Mouse (Mus musculus) MEL (cell line): ENCODE measurements around the gene Gpr137. TPM values are rescaled to one million over a fixed set of nuclear protein-coding genes. Genes with fewer than 3 reads are reported as not detected.

Experiments used
- DNase-seq: peaks from one replicate; pipeline ENCODE4 v3.0.0; 2011; ENCODE audit warnings: low read depth, low spot score
- H3K27ac ChIP-seq: 2 replicates; pipeline ENCODE4 v1.5.1; 2012; ENCODE audit warnings: low read depth, mild to moderate bottlenecking, control low read depth, low read length, moderate library complexity; ENCODE audit not compliant: control insufficient read depth
- H3K27me3 ChIP-seq, 2 experiments: fragments of 150-350 bp in 1 of 2; sonication (generic) in 1 of 2; 2 replicates each; pipeline ENCODE4 v1.6.1; 2012; ENCODE audit warnings: low read length in 2 of 2, mild to moderate bottlenecking in 2 of 2, improper control_type of control experiment in 1 of 2, moderate library complexity in 1 of 2; ENCODE audit not compliant: insufficient read depth in 2 of 2, control insufficient read depth in 1 of 2
- H3K36me3 ChIP-seq, 2 experiments: 2 replicates each; pipeline ENCODE4 v1.6.1; 2012 to 2014; ENCODE audit warnings: low read length in 2 of 2, improper control_type of control experiment in 1 of 2, inconsistent platforms in 1 of 2, mild to moderate bottlenecking in 1 of 2; ENCODE audit not compliant: insufficient read depth in 2 of 2, control insufficient read depth in 1 of 2
- H3K4me1 ChIP-seq, 2 experiments: fragments of 150-350 bp in 1 of 2; sonication (generic) in 1 of 2; 2 replicates each; pipeline ENCODE4 v1.6.1; 2012; ENCODE audit warnings: low read length in 2 of 2, improper control_type of control experiment in 1 of 2, mild to moderate bottlenecking in 1 of 2; ENCODE audit not compliant: insufficient read depth in 2 of 2, control insufficient read depth in 1 of 2
- H3K4me3 ChIP-seq, 2 experiments: fragments of 150-350 bp in 1 of 2; sonication (generic) in 1 of 2; 2 replicates each; pipeline ENCODE4 v1.5.1; 2012; ENCODE audit warnings: low read depth in 2 of 2, low read length in 2 of 2, mild to moderate bottlenecking in 2 of 2, moderate library complexity in 2 of 2, control low read depth in 1 of 2, improper control_type of control experiment in 1 of 2; ENCODE audit not compliant: control insufficient read depth in 1 of 2, insufficient read depth in 1 of 2
- H3K79me2 ChIP-seq: 2 replicates; pipeline ENCODE4 v1.6.1; 2012; ENCODE audit warnings: mild to moderate bottlenecking, low read length, moderate library complexity; ENCODE audit not compliant: control insufficient read depth, poor library complexity, insufficient read depth
- H3K9ac ChIP-seq: 2 replicates; pipeline ENCODE4 v1.6.1; 2012; ENCODE audit warnings: low read depth, mild to moderate bottlenecking, control low read depth, low read length, moderate library complexity; ENCODE audit not compliant: control insufficient read depth, poor library complexity, severe bottlenecking
- H3K9me3 ChIP-seq: fragments of 150-350 bp; sonication (generic); replicated peaks from 2 replicates; pipeline ENCODE4 v1.6.1; 2012; ENCODE audit warnings: mild to moderate bottlenecking, low read length, improper control_type of control experiment, moderate library complexity; ENCODE audit not compliant: insufficient read depth
- BHLHE40 ChIP-seq: IDR thresholded peaks from 2 replicates; pipeline ENCODE4 v1.6.1; 2012; ENCODE audit warnings: low read depth, mild to moderate bottlenecking, inconsistent platforms, low read length, improper control_type of control experiment, borderline replicate concordance
- CHD1 ChIP-seq: IDR thresholded peaks from 2 replicates; pipeline ENCODE4 v1.6.1; 2012; ENCODE audit warnings: low read depth, mild to moderate bottlenecking, inconsistent platforms, low read length, improper control_type of control experiment
- E2F4 ChIP-seq: IDR thresholded peaks from 2 replicates; pipeline ENCODE4 v1.6.1; 2011; ENCODE audit warnings: low read depth, low read length, improper control_type of control experiment, borderline replicate concordance
- ELF1 ChIP-seq: IDR thresholded peaks from 2 replicates; pipeline ENCODE4 v1.6.1; 2014; ENCODE audit warnings: low read depth, mild to moderate bottlenecking, inconsistent platforms, low read length, improper control_type of control experiment, moderate library complexity
- GABPA ChIP-seq: IDR thresholded peaks from 2 replicates; pipeline ENCODE4 v1.6.1; 2012; ENCODE audit warnings: low read depth, mild to moderate bottlenecking, inconsistent platforms, low read length, improper control_type of control experiment, moderate library complexity
- JUND ChIP-seq: IDR thresholded peaks from 2 replicates; pipeline ENCODE4 v1.6.1; 2011; ENCODE audit warnings: low read depth, mild to moderate bottlenecking, improper control_type of control experiment, low read length
- MAFK ChIP-seq: IDR thresholded peaks from 2 replicates; pipeline ENCODE4 v1.6.1; 2011; ENCODE audit warnings: low read depth, mild to moderate bottlenecking, low read length, improper control_type of control experiment, borderline replicate concordance
- MAX ChIP-seq: IDR thresholded peaks from 2 replicates; pipeline ENCODE4 v1.6.1; 2011; ENCODE audit warnings: low read length, improper control_type of control experiment
- MAZ ChIP-seq: IDR thresholded peaks from 2 replicates; pipeline ENCODE4 v1.6.1; 2012; ENCODE audit warnings: low read depth, mild to moderate bottlenecking, inconsistent platforms, low read length, improper control_type of control experiment
- MXI1 ChIP-seq: IDR thresholded peaks from 2 replicates; pipeline ENCODE4 v1.6.1; 2011; ENCODE audit warnings: mild to moderate bottlenecking, low read depth, low read length, improper control_type of control experiment
- NELFE ChIP-seq: IDR thresholded peaks from 2 replicates; pipeline ENCODE4 v1.6.1; 2011; ENCODE audit warnings: low read depth, low read length, improper control_type of control experiment
- NRF1 ChIP-seq: IDR thresholded peaks from 2 replicates; pipeline ENCODE4 v1.6.1; 2014; ENCODE audit warnings: low read depth, mild to moderate bottlenecking, inconsistent platforms, low read length, improper control_type of control experiment, moderate library complexity; ENCODE audit not compliant: poor library complexity, insufficient read depth, severe bottlenecking
- POLR2A ChIP-seq, 2 experiments: IDR thresholded peaks; 2 replicates each; pipeline ENCODE4 v1.6.1; 2011 to 2012; ENCODE audit warnings: low read length in 2 of 2, mild to moderate bottlenecking in 2 of 2, control low read depth in 1 of 2, improper control_type of control experiment in 1 of 2, low read depth in 1 of 2, moderate library complexity in 1 of 2; ENCODE audit not compliant: control insufficient read depth in 1 of 2, insufficient read depth in 1 of 2, poor library complexity in 1 of 2
- SIN3A ChIP-seq: IDR thresholded peaks from 2 replicates; pipeline ENCODE4 v1.6.1; 2012; ENCODE audit warnings: low read length, improper control_type of control experiment, inconsistent platforms
- SMC3 ChIP-seq: IDR thresholded peaks from 2 replicates; pipeline ENCODE4 v1.6.1; 2011; ENCODE audit warnings: low read depth, low read length, improper control_type of control experiment
- TCF12 ChIP-seq: IDR thresholded peaks from 2 replicates; pipeline ENCODE4 v1.6.1; 2014; ENCODE audit warnings: low read depth, mild to moderate bottlenecking, inconsistent platforms, low read length, improper control_type of control experiment, moderate library complexity
- USF2 ChIP-seq, 2 experiments: IDR thresholded peaks; 2 replicates each; pipeline ENCODE4 v1.6.1; 2011 to 2012; ENCODE audit warnings: improper control_type of control experiment in 2 of 2, low read length in 2 of 2, borderline replicate concordance in 1 of 2, inconsistent platforms in 1 of 2, low read depth in 1 of 2, mild to moderate bottlenecking in 1 of 2; ENCODE audit not compliant: insufficient read depth in 1 of 2
- ZKSCAN1 ChIP-seq: IDR thresholded peaks from 2 replicates; pipeline ENCODE4 v1.6.1; 2012; ENCODE audit warnings: low read depth, mild to moderate bottlenecking, inconsistent platforms, low read length, improper control_type of control experiment, moderate library complexity
- polyA plus RNA-seq, 2 experiments: library from polyadenylated mRNA; stranded (reverse) in 1 of 2; unstranded in 1 of 2; fragments of >175 nt in 1 of 2; fragments of >200 nt in 1 of 2; gene quantifications; 2 replicates each; pipeline versions ENCODE4 v1.2.1 to v1.2.4; 2012; ENCODE audit warnings: low replicate concordance in 2 of 2, low read depth in 1 of 2; ENCODE audit not compliant: insufficient read length in 2 of 2, insufficient read depth in 1 of 2, missing spikeins in 1 of 2
- total RNA-seq: library from RNA; depleted of rRNA; stranded (reverse); fragments of 300-350 nt; gene quantifications from 2 replicates; pipeline ENCODE4 v1.2.3, GENCODE M21; 2012

Gpr137 gene
- total and polyA plus RNA-seq, 3 experiments = 27.1 to 35.3 TPM; not detected in 1

- no peak for TF ChIP-seq USF2 (IDR thresholded peaks at IDR 0.05; ENCODE audit: borderline replicate concordance in 1 of 2, insufficient read depth in 1 of 2, low read depth in 1 of 2, low read length in 2 of 2)
- TF ChIP-seq JUND = no peak
- TF ChIP-seq POLR2A (IDR thresholded peaks at IDR 0.05; ENCODE audit: control insufficient read depth in 1 of 2, insufficient read depth in 1 of 2, low read depth in 1 of 2, low read length in 2 of 2, poor library complexity in 1 of 2) = no peak
- no peak for TF ChIP-seq MAFK
- no peak for TF ChIP-seq ZKSCAN1
- TF ChIP-seq SIN3A = no peak
- no peak for TF ChIP-seq NELFE
- TF ChIP-seq NRF1 = no peak
- TF ChIP-seq TCF12 = no peak
- no peak for TF ChIP-seq MAZ
- Histone ChIP-seq H3K79me2 (no peaks in the 10 kb centered on the region), H3K4me1 (0 out of 4 replicates have a peak, but pooled peaks cover 0 to 3% of the 10 kb centered on the region in 2 experiments), H3K27ac (no peak overlapping the region), H3K4me3 (no peak overlapping the region), H3K36me3 (no peaks in the 10 kb centered on the region), H3K9ac (no peak overlapping the region), H3K9me3 (no peaks in the 10 kb centered on the region), H3K27me3 (no peaks in the 10 kb centered on the region)
- no peak for DNase-seq
Measured at GRCm38 (mm10) chr19:6928080-6928479, 14.2 kb downstream of the Gpr137 start.

- peaks cover 0 to 10% of the 10 kb centered on the region in 2 experiments; a peak in 1 of 4 replicates for H3K4me1 ChIP-seq
- no peaks in the 10 kb centered on the region for H3K9me3 ChIP-seq
- H3K27me3 ChIP-seq = no peaks in the 10 kb centered on the region
- H3K27ac ChIP-seq = no peak overlapping the region
- no peak overlapping the region for H3K4me3 ChIP-seq
- H3K79me2 ChIP-seq = no peaks in the 10 kb centered on the region; the same call in 1 of the 2 replicates
- H3K36me3 ChIP-seq = peaks cover 0 to 3% of the 10 kb centered on the region in 2 experiments; a peak in 1 of 4 replicates
- no peak overlapping the region for H3K9ac ChIP-seq
- no peak for DNase-seq
- no peak for TF ChIP-seq SMC3
- no peak for TF ChIP-seq JUND
- TF ChIP-seq GABPA = no peak
- TF ChIP-seq BHLHE40 = no peak
- TF ChIP-seq ELF1 = no peak
- no peak for TF ChIP-seq E2F4
- no peak for TF ChIP-seq TCF12
- TF ChIP-seq CHD1 = no peak
- TF ChIP-seq MAX = no peak
- no peak for TF ChIP-seq MXI1
- no peak for TF ChIP-seq NRF1
Measured at GRCm38 (mm10) chr19:6926559-6927255, 15.6 kb downstream of the Gpr137 start.
